Mouse (Mus musculus) B cell, adult 2 months (primary cell): ENCODE results near the gene Tlx3.
A peak's percentile ranks its signal among the peaks of the same experiment; 100 is the strongest.

Source experiments
- DNase-seq, 2 experiments: peaks; one replicate each; pipeline ENCODE4 v3.0.0; 2022

Tlx3 gene

GRCm38 (mm10) chr11:33203383-33204328, at the start of gene Tlx3:
Gene Tlx3 (minus strand): TSS chr11:33203589.
- peak in 1 of 2 experiments; percentile 3 for DNase-seq

DNA sequence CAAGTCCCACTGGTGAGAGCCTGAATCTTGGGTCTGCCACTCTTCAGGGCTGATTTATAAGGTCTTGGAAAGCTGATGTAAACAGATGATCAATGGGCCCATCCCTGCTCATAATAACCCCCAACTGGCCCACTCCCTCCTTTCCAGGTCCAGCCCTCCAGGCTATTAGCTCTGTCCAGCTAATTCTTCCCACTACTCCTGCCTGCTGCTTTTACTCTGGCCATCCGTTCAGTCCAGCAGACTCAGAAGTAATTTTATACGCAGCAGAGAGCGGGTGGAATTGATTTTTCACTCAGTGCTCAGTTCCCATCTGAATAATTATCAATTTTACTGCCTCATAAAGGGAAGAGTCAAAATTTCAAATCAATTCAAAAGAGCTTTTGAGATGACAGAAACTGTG, 36.9 kb upstream of the Tlx3 start:
- DNase-seq, result no peak

- no peak for DNase-seq
Measured at GRCm38 (mm10) chr11:33234134-33234533, 30.7 kb upstream of the Tlx3 start.

GRCm38 (mm10) chr11:33232056-33232455, 28.7 kb upstream of the Tlx3 start:
- no peak for DNase-seq

DNA sequence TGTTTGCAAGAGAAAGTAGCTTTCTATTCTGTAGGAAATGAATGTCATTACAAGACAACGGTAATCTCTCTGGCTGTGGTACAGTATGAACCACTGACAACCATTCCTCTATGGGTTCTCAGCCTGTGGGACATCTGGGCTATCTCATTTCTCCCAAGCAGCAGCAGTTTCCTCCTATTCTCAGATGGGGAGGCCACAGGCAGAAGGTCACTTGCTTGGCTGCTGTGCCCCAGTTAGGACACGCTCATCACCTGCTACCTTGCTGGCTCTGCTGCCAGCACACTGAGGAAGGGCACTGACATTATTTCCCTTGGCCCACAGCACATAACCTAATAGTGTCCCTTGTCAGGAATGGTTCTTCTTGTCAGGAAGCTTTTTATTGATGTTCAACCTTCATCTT, 24.8 kb upstream of the Tlx3 start:
- no peak for DNase-seq

- DNase-seq, result no peak
Measured at GRCm38 (mm10) chr11:33226516-33226915, 23.1 kb upstream of the Tlx3 start.

DNA sequence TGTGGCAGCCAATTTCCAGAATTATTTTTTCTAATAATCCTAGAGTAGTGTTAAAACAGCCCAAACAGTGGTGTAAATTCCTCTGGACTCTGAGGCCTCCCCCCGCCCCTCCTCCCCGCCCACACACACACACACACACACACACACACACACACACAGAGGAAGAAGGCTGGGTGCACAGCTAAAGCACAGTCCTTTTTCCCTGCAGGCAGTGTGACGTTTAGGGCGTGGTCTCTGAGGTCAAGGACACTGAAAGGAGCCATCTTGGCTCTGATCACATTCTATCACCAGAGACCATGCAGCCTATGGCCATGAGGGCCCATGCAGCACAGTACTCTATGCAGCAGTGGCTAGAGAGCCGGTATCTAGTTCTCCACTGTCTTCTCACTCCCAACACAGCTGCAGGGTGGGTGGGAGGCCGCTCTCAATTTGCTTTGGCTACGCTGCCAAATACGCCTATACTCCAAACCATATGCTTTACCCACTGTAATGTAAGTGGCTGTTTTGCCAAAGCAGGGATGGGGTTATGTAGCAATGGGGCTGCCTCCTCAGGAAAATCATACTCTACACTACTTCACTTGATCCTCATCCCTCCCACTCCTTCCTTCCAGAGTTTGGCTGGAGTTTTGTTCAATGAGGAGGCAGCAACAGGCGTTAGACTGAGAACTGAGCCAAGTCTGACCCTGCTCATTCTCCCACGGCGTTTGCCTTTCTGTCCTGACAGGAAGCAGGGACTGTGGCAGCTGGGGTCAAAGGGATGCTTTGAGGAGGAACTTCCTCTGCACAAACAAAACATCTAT, 18.4 kb upstream of the Tlx3 start:
- DNase-seq, result no peak

DNA sequence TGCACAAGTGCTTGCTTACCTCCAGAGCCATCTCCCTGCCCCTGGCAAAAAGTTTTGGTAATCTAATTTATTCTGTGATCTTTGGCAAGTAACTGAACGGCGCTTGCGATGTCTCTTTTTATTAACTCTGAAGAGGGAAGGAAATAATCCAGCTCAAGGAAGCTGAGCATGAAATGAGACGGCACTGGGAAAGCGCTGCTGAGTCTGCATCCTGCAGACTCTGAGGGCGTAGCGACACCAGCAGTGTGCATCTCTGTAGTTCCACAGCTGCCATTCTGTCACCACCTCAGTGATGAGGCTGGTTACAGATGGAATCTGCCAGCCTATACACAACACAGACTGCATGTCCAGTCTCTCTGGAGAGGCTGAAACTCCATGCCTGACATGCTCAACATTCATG, 17.4 kb upstream of the Tlx3 start:
- no peak for DNase-seq

DNA sequence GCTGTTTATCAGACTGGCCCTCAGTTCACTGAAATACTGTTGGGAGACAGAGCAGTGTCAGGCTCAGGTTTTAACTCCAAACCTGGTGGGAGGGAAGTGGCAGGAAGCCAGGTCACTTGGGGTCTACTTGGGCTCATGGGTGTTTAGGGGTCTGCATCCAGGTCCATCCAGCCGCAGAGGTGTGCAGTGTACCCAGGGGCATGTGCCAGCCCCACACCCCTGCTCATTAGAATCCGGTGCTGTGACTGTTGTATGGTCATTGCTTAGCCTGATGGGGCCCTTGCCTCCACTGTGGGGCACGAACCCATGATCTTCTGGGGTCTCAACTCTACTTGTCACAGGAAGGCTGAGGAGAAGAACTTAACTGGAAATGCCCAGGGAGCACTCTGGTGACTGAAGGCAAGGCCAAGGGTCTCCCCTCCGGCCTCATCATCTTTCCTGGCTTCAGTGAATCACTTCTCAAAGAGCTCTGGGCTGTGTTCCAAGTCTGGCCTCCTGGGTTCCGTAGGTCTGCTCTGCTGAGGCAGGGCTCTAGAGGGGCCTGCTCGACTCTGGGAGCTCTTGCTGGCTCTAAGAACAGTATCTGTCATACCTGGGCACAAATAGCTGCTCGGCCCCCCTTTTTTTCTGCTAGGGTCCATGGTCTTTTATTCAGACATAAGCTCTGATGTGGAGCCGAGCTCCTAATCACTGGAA, 14.1 kb upstream of the Tlx3 start:
- no peak for DNase-seq

DNA sequence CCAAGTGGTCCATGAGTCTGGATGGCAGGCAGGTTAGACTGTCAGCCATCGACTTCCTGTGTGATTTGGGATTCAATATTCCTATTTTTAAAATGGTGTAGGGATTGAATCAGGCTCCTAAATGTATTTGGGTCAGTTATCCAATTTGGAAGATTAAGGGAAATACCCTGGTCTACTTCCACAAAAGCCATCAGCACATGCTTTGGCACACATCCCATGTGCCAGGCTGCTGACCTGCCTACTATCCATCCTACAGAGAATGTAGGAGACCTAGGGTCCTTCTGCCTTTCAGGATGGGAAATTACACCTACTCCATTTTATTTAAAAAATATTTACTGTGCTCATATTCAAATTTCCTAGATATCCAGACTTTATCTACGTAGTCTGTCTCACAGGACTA, 4.0 kb upstream of the Tlx3 start:
- no peak for DNase-seq

DNA sequence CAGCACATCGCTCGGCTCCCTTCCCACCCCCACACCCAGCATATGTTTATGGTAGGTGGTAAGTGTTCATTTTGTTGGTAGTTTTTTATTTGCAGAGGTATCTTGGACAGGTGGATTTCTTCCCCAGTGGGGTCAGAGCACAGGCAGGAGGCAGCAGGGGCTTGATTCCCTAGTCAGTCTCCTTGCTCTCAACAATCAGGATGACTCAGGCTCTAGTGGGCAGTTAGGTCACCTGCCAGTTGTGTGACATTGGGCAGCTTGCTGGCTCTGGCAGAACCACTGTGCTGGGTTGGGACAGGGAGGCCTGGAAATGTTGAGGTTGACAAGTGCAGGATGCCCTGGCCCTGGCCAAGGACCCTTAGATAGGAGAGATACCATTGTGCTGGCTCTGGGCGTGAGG, 1.6 kb upstream of the Tlx3 start:
- peak in 1 of 2 experiments; percentile 6 for DNase-seq

- DNase-seq, result no peak
Measured at GRCm38 (mm10) chr11:33204329-33204705, 928 bp upstream of the Tlx3 start.

DNA sequence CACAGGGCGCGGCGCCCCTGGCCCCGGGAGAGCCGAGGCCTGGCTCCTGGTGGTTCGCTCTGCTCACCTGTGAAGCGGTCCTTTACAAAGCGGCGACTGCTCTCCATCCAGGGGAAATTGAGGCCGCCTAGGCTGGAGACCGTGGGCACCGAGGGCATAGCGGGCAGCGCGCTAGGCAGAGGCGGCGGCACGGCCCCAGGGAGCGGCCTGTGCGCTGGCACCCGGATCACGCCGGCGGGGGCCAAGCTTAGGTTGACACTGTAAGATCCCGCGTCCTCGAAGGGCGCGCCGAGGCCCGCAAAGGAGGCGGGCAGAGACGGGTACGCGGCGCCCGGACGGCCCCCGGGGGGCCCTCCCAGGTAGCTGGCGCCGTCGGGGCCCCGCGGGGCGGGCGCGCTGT, 417 bp downstream of the Tlx3 start:
- no peak for DNase-seq

GRCm38 (mm10) chr11:33202296-33202695, 1.1 kb downstream of the Tlx3 start:
- DNase-seq, result peak in 1 of 2 experiments; percentile 3

GRCm38 (mm10) chr11:33201626-33202010, 1.8 kb downstream of the Tlx3 start:
- peak in 1 of 2 experiments; percentile 7 for DNase-seq

DNA sequence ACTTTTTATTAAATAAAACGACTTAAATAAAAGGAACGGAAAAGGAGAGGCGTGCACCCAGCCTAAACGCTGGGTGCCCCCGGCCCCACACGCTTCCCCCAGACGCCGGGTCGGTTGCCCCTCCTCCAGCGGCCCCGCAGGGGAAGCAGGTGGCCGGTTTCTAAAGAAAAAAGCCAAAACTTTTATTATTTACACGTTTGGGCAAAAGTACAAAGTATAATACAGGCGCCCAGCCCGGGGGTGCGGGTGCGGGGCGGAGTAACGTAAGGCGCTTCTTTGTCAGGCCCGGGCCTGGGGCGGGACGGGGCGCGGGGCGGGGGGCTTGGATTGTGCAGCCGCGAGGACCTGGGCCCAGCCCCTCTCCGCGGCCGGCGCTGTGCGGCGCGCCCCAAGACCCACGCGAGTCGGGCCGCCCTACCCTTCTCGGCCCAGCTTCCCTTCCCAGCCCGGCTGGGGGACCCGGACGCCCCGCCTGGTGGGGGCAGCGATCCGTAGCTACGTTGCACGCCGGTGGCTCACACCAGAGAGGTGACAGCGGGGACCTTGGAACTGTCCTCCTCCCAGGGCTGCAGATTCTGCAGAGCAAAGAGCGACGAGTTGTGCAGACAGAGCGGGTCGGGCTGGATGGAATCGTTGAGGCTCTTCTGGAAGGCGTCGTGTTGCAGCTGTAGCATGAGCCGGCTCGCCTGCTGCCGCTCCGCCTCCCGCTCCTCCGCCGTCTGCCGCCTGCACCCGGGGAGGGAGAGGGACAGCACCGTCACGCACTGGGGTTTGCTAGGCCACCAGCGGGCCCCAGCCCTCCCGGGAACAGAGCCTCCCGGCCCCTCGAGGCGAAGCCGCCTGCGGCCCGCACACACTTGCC, 2.4 kb downstream of the Tlx3 start:
- DNase-seq, result peak; percentile 15 to 30

DNA sequence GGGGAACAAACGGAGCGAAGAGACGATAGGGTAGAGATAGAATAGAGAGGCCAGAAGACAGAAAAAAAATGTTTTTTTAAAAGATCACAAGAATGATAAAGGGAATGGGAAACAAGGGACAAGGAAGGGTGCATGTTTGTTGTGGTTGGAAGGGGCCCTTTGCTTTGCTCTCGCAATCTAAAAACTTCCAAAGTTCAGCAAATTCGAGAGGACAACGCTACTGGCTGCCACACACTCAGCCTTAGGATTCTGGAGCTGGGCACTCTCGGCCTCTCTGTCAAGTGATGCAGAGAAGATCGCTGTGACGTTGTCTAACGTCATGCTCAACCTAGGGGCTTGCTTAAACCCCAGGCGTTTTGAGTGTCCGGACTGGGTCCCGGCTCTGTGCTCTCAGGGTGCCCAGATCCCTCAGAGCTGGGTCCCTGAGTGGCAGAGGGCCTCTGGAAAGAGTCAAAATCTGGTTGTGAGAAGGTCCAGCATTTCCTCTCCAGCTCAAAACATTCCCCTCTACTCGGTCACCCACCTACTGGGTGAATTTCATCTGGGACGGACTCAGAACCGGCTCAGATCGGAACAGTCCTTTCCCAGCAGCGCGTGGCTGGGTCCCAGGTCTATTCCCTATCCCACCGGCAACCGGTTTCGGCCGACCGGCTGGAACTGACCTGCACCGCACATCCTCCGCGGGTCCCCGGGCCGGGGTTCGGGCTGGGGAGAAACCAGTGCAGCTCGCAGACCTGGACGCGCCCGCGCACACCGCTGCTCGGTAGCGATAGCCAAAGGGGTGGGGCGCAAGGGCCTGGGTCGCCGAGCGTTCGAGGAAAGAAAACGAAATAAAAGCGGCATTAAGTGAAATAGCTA, 3.3 kb downstream of the Tlx3 start:
- DNase-seq, result peak in 1 of 2 experiments; percentile 6

GRCm38 (mm10) chr11:33199117-33199514, 4.3 kb downstream of the Tlx3 start:
- no peak for DNase-seq

DNA sequence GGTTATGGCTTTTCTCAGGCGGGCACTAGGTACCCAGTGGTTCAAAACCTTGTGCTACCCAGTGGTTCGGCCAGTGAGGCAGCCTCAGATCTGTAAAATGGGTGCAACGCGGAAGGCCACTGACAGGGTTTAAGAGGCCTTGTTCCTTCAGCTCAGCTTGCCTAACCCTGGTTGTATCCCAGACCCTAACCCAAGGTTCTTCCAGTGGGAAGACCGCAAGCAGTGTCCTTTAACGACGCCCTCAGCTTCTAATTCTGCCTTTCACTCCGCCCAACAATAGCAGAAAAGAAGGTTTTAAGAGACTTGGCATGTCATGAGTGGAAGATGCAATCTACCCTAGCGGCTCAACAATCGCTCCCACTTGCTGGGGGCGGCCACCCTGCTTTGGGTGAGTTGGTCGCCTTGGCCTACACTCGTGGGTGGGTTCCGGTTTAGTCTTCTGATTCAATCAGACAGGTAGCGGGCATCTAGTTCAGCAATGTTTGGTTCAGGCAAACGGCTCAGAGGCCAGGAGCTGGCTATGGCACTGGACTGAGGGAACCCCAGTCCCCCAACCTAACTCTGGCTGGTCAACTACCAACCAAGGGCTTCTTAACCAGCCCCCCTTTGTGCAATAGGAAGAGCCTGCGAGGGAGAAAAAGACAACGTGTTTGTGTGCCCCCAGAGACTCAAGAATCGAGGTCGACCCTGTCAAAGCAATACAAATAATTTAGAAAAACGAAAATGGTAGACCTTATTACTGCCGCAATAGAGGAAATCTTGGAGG, 4.9 kb downstream of the Tlx3 start:
- DNase-seq, result no peak

- DNase-seq, result no peak
Measured at GRCm38 (mm10) chr11:33197673-33198072, 5.7 kb downstream of the Tlx3 start.

DNA sequence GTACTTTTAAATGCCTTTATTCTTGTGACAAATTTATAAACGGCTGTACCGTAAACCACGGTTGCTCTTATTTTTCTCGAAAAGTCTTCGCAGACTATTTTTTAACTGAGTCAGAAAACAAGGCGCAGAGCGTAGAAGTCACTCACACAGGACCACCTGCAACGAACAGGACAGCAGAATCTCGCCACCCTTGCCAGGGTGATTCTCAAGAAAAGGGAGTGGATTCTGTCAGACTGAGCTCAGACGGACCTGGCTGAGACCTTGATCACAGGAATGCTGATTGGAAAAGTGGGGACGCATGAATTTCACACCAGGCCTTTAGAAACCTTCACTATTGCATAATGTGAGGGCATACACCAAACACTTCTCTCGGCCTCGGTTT, 6.3 kb downstream of the Tlx3 start:
- no peak for DNase-seq
